Mouse (Mus musculus) MEL (cell line): ENCODE results near the gene Mesp2. TPM values are rescaled to one million over a fixed set of nuclear protein-coding genes. Genes with fewer than 3 reads are reported as not detected.

ENCODE experiments used
- DNase-seq: peaks from one replicate; pipeline ENCODE4 v3.0.0; 2011; ENCODE audit warnings: low read depth, low spot score
- H3K27ac ChIP-seq: 2 replicates; pipeline ENCODE4 v1.5.1; 2012; ENCODE audit warnings: low read depth, mild to moderate bottlenecking, control low read depth, low read length, moderate library complexity; ENCODE audit not compliant: control insufficient read depth
- H3K27me3 ChIP-seq, 2 experiments: fragments of 150-350 bp in 1 of 2; sonication (generic) in 1 of 2; 2 replicates each; pipeline ENCODE4 v1.6.1; 2012; ENCODE audit warnings: low read length in 2 of 2, mild to moderate bottlenecking in 2 of 2, improper control_type of control experiment in 1 of 2, moderate library complexity in 1 of 2; ENCODE audit not compliant: insufficient read depth in 2 of 2, control insufficient read depth in 1 of 2
- H3K36me3 ChIP-seq, 2 experiments: 2 replicates each; pipeline ENCODE4 v1.6.1; 2012 to 2014; ENCODE audit warnings: low read length in 2 of 2, improper control_type of control experiment in 1 of 2, inconsistent platforms in 1 of 2, mild to moderate bottlenecking in 1 of 2; ENCODE audit not compliant: insufficient read depth in 2 of 2, control insufficient read depth in 1 of 2
- H3K4me1 ChIP-seq, 2 experiments: fragments of 150-350 bp in 1 of 2; sonication (generic) in 1 of 2; 2 replicates each; pipeline ENCODE4 v1.6.1; 2012; ENCODE audit warnings: low read length in 2 of 2, improper control_type of control experiment in 1 of 2, mild to moderate bottlenecking in 1 of 2; ENCODE audit not compliant: insufficient read depth in 2 of 2, control insufficient read depth in 1 of 2
- H3K4me3 ChIP-seq, 2 experiments: fragments of 150-350 bp in 1 of 2; sonication (generic) in 1 of 2; 2 replicates each; pipeline ENCODE4 v1.5.1; 2012; ENCODE audit warnings: low read depth in 2 of 2, low read length in 2 of 2, mild to moderate bottlenecking in 2 of 2, moderate library complexity in 2 of 2, control low read depth in 1 of 2, improper control_type of control experiment in 1 of 2; ENCODE audit not compliant: control insufficient read depth in 1 of 2, insufficient read depth in 1 of 2
- H3K79me2 ChIP-seq: 2 replicates; pipeline ENCODE4 v1.6.1; 2012; ENCODE audit warnings: mild to moderate bottlenecking, low read length, moderate library complexity; ENCODE audit not compliant: control insufficient read depth, poor library complexity, insufficient read depth
- H3K9ac ChIP-seq: 2 replicates; pipeline ENCODE4 v1.6.1; 2012; ENCODE audit warnings: low read depth, mild to moderate bottlenecking, control low read depth, low read length, moderate library complexity; ENCODE audit not compliant: control insufficient read depth, poor library complexity, severe bottlenecking
- H3K9me3 ChIP-seq: fragments of 150-350 bp; sonication (generic); replicated peaks from 2 replicates; pipeline ENCODE4 v1.6.1; 2012; ENCODE audit warnings: mild to moderate bottlenecking, low read length, improper control_type of control experiment, moderate library complexity; ENCODE audit not compliant: insufficient read depth
- CTCF ChIP-seq, 3 experiments: IDR thresholded peaks in 2 of 3; conservative IDR thresholded peaks in 1 of 3; 2 replicates each; pipeline ENCODE4 v1.5.1; 2011 to 2012; ENCODE audit warnings: low read length in 3 of 3, low read depth in 2 of 3, mild to moderate bottlenecking in 2 of 3, improper control_type of control experiment in 1 of 3, inconsistent platforms in 1 of 3, mixed read lengths in 1 of 3, moderate library complexity in 1 of 3; ENCODE audit not compliant: control insufficient read depth in 1 of 3, insufficient read depth in 1 of 3, poor library complexity in 1 of 3, severe bottlenecking in 1 of 3
- ETS1 ChIP-seq: IDR thresholded peaks from 2 replicates; pipeline ENCODE4 v1.6.1; 2012; ENCODE audit warnings: low read depth, mild to moderate bottlenecking, inconsistent platforms, low read length, improper control_type of control experiment, moderate library complexity
- GABPA ChIP-seq: IDR thresholded peaks from 2 replicates; pipeline ENCODE4 v1.6.1; 2012; ENCODE audit warnings: low read depth, mild to moderate bottlenecking, inconsistent platforms, low read length, improper control_type of control experiment, moderate library complexity
- GATA1 ChIP-seq: IDR thresholded peaks from 2 replicates; pipeline ENCODE4 v1.6.1; 2011; ENCODE audit warnings: low read depth, low read length, improper control_type of control experiment
- MAX ChIP-seq: IDR thresholded peaks from 2 replicates; pipeline ENCODE4 v1.6.1; 2011; ENCODE audit warnings: low read length, improper control_type of control experiment
- MEF2A ChIP-seq: IDR thresholded peaks from 2 replicates; pipeline ENCODE4 v1.6.1; 2014; ENCODE audit warnings: low read depth, mild to moderate bottlenecking, inconsistent platforms, low read length, improper control_type of control experiment; ENCODE audit not compliant: poor library complexity, insufficient replicate concordance, severe bottlenecking; ENCODE audit errors: extremely low read depth
- MXI1 ChIP-seq: IDR thresholded peaks from 2 replicates; pipeline ENCODE4 v1.6.1; 2011; ENCODE audit warnings: mild to moderate bottlenecking, low read depth, low read length, improper control_type of control experiment
- MYB ChIP-seq: IDR thresholded peaks from 2 replicates; pipeline ENCODE4 v1.6.1; 2011; ENCODE audit warnings: mild to moderate bottlenecking, low read depth, low read length, improper control_type of control experiment
- MYC ChIP-seq: IDR thresholded peaks from 2 replicates; pipeline ENCODE4 v1.6.1; 2011; ENCODE audit warnings: low read depth, mild to moderate bottlenecking, low read length, improper control_type of control experiment, moderate library complexity
- RAD21 ChIP-seq: IDR thresholded peaks from 2 replicates; pipeline ENCODE4 v1.6.1; 2011; ENCODE audit warnings: mild to moderate bottlenecking, low read depth, low read length, improper control_type of control experiment
- SMC3 ChIP-seq: IDR thresholded peaks from 2 replicates; pipeline ENCODE4 v1.6.1; 2011; ENCODE audit warnings: low read depth, low read length, improper control_type of control experiment
- TAL1 ChIP-seq: IDR thresholded peaks from 2 replicates; pipeline ENCODE4 v1.6.1; 2012; ENCODE audit warnings: mild to moderate bottlenecking, inconsistent platforms, low read length, moderate library complexity, mixed read lengths
- USF2 ChIP-seq, 2 experiments: IDR thresholded peaks; 2 replicates each; pipeline ENCODE4 v1.6.1; 2011 to 2012; ENCODE audit warnings: improper control_type of control experiment in 2 of 2, low read length in 2 of 2, borderline replicate concordance in 1 of 2, inconsistent platforms in 1 of 2, low read depth in 1 of 2, mild to moderate bottlenecking in 1 of 2; ENCODE audit not compliant: insufficient read depth in 1 of 2
- ZC3H11A ChIP-seq: IDR thresholded peaks from 2 replicates; pipeline ENCODE4 v1.6.1; 2012; ENCODE audit warnings: low read depth, mild to moderate bottlenecking, inconsistent platforms, low read length, improper control_type of control experiment
- ZNF384 ChIP-seq: IDR thresholded peaks from 2 replicates; pipeline ENCODE4 v1.6.1; 2012; ENCODE audit warnings: low read depth, mild to moderate bottlenecking, inconsistent platforms, low read length, improper control_type of control experiment
- polyA plus RNA-seq, 2 experiments: library from polyadenylated mRNA; stranded (reverse) in 1 of 2; unstranded in 1 of 2; fragments of >175 nt in 1 of 2; fragments of >200 nt in 1 of 2; gene quantifications; 2 replicates each; pipeline versions ENCODE4 v1.2.1 to v1.2.4; 2012; ENCODE audit warnings: low replicate concordance in 2 of 2, low read depth in 1 of 2; ENCODE audit not compliant: insufficient read length in 2 of 2, insufficient read depth in 1 of 2, missing spikeins in 1 of 2
- total RNA-seq: library from RNA; depleted of rRNA; stranded (reverse); fragments of 300-350 nt; gene quantifications from 2 replicates; pipeline ENCODE4 v1.2.3, GENCODE M21; 2012

The Mesp2 gene
- total and polyA plus RNA-seq, 3 experiments, result not detected

DNA sequence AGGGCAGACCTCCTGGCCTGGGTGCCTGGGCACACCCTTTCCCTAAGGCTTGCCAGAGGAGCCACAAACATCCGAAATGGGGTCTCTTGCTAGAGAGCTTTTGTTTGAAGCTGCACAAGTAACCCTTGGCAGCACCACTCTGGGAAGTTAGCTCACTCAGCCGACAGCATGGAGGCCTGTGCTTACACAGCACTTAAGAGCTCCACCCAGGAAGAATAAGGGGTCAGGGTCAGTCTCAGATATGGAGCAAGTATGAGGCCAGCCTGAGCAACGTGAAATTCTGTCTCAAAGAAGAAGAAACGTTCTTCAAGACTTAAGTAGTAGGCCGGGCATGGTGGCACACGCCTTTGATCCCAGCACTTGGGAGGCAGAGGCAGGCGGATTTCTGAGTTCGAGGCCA lies 48.4 kb upstream of the Mesp2 start:
- H3K4me3 ChIP-seq, result no peak overlapping the region
- H3K27ac ChIP-seq, result peak overlapping the region; percentile 68
- no peak for DNase-seq
- TF ChIP-seq GATA1, result no peak
- no peak for TF ChIP-seq ZNF384
- no peak for TF ChIP-seq ETS1
- no peak for TF ChIP-seq ZC3H11A
- TF ChIP-seq MYB, result no peak
- TF ChIP-seq MXI1, result no peak
- TF ChIP-seq, all 39 proteins: peak for 0
- Histone ChIP-seq H3K9me3 (no peaks in the 10 kb centered on the region), H3K4me1 (peaks cover 11 to 23% of the 10 kb centered on the region in 2 experiments), H3K79me2 (no peaks in the 10 kb centered on the region), H3K27me3 (no peaks in the 10 kb centered on the region), H3K36me3 (peaks cover 0 to 24% of the 10 kb centered on the region in 2 experiments; a peak in 2 of 4 replicates), H3K9ac (no peak overlapping the region)

DNA sequence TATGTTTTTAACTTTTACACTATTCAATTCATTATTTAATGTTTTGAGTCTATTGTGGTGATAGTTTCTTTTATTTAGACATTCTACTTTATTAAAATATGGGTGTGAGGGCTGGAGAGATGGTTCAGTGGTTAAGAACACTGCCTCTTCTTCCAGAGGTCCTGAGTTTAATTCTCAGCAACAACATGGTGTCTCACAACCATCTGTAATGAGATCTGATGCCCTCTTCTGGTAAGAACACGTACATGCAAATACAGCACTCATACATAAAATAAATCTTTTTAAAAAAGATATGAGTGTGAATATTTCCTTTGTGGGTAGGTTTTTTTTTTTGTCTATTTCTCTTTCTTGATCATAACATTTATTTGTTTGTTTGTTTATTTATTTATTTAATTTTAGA lies 44.5 kb upstream of the Mesp2 start:
- peaks cover 0 to 9% of the 10 kb centered on the region in 2 experiments; a peak in 2 of 4 replicates for H3K36me3 ChIP-seq
- TF ChIP-seq GATA1 (no peak), MYB (no peak), USF2 (IDR thresholded peaks at IDR 0.05; ENCODE audit: borderline replicate concordance in 1 of 2, insufficient read depth in 1 of 2, low read depth in 1 of 2, low read length in 2 of 2) (no peak), TAL1 (no peak), GABPA (no peak), MYC (peak; percentile 49; the same call in 1 of the 2 replicates), RAD21 (peak; percentile 27), CTCF (IDR thresholded peaks at IDR 0.05 in 2 of 3, conservative IDR thresholded peaks at IDR 0.05 in 1 of 3; ENCODE audit: control insufficient read depth in 1 of 3, insufficient read depth in 1 of 3, low read depth in 2 of 3, low read length in 3 of 3, poor library complexity in 1 of 3, severe bottlenecking in 1 of 3) (peak; percentile 19 to 61 (median 29); a peak in 5 of 6 replicates), MAX (no peak), SMC3 (peak; percentile 53)
- TF ChIP-seq, all 39 proteins: peak for 4
- Histone ChIP-seq H3K9me3 (no peaks in the 10 kb centered on the region), H3K27me3 (peaks cover 0 to 3% of the 10 kb centered on the region in 2 experiments; a peak in 2 of 4 replicates), H3K9ac (no peak overlapping the region), H3K4me1 (peaks cover 1 to 12% of the 10 kb centered on the region in 2 experiments), H3K27ac (no peak overlapping the region), H3K79me2 (no peaks in the 10 kb centered on the region), H3K4me3 (no peak overlapping the region)
- peak; percentile 37 for DNase-seq

DNA sequence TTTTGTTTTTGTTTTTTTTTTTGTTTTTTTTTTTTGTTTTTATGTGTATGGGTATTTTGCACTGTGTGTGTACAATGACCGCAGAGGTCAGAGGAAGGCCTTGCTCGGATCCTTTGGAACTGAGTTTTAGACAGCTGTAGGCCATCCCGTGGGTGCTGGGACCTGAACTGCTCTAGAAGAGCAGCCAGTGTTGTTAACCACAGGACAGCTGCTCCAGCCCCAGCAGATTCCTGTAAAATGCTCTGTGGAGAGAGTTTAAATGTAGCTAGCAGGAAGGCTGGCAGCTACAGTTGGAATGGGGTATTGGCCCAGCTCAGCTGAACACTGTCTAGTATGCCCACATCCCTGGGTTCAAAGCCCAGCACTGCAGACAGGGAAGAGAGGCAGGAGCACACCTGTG lies 40.9 kb upstream of the Mesp2 start:
- Histone ChIP-seq H3K27ac (no peak overlapping the region), H3K27me3 (peaks cover 0 to 3% of the 10 kb centered on the region in 2 experiments; a peak in 2 of 4 replicates), H3K79me2 (no peaks in the 10 kb centered on the region), H3K36me3 (no peaks in the 10 kb centered on the region), H3K4me3 (no peak overlapping the region), H3K9me3 (no peaks in the 10 kb centered on the region), H3K9ac (no peak overlapping the region), H3K4me1 (peaks cover 0 to 3% of the 10 kb centered on the region in 2 experiments; a peak in 1 of 4 replicates)
- no peak for DNase-seq
- TF ChIP-seq MEF2A, result no peak
- TF ChIP-seq, all 39 proteins: peak for 0
